Mouse (Mus musculus) C2C12 (cell line): ENCODE results near the gene Nucks1. TPM values are rescaled to one million over a fixed set of nuclear protein-coding genes. Genes with fewer than 3 reads are reported as not detected.
A peak's percentile ranks its signal among the peaks of the same experiment; 100 is the strongest.

ENCODE experiments used
- H3K27me3 ChIP-seq: one replicate; pipeline ENCODE4 v1.6.1; 2011; ENCODE audit not compliant: control insufficient read depth, insufficient read depth, insufficient read length
- H3K36me3 ChIP-seq: one replicate; pipeline ENCODE4 v1.6.1; 2011; ENCODE audit not compliant: control insufficient read depth, insufficient read depth
- H3K4me3 ChIP-seq: one replicate; pipeline ENCODE4 v1.5.1; 2011; ENCODE audit warnings: mild to moderate bottlenecking, control low read depth; ENCODE audit not compliant: poor library complexity, insufficient read depth, severe bottlenecking
- H3K79me2 ChIP-seq: one replicate; pipeline ENCODE4 v1.6.1; 2011; ENCODE audit not compliant: control insufficient read depth, insufficient read depth
- H3K79me3 ChIP-seq: one replicate; pipeline ENCODE4 v1.6.1; 2011; ENCODE audit warnings: low read depth, control low read depth
- H3ac ChIP-seq: one replicate; pipeline ENCODE3; 2011; ENCODE audit warnings: low read depth; ENCODE audit not compliant: control insufficient read depth, insufficient read length
- CEBPB ChIP-seq: IDR thresholded peaks from one replicate; pipeline ENCODE4 v1.6.1; 2011; ENCODE audit warnings: low read depth, mild to moderate bottlenecking, control low read depth, moderate library complexity
- CTCF ChIP-seq: IDR thresholded peaks from one replicate; pipeline ENCODE4 v1.5.1; 2011; ENCODE audit not compliant: control insufficient read depth, insufficient read depth, insufficient read length
- FOSL1 ChIP-seq: IDR thresholded peaks from one replicate; pipeline ENCODE4 v1.8.0; 2011; ENCODE audit warnings: mild to moderate bottlenecking, low read length; ENCODE audit not compliant: poor library complexity, insufficient read depth, severe bottlenecking
- MAX ChIP-seq: IDR thresholded peaks from one replicate; pipeline ENCODE4 v1.6.1; 2011; ENCODE audit warnings: mild to moderate bottlenecking, control low read depth
- MYOD1 ChIP-seq: IDR thresholded peaks from one replicate; pipeline ENCODE4 v1.6.1; 2011; ENCODE audit warnings: low read depth; ENCODE audit not compliant: control insufficient read depth, insufficient read length
- MYOG ChIP-seq: IDR thresholded peaks from one replicate; pipeline ENCODE4 v1.6.1; 2011; ENCODE audit not compliant: control insufficient read depth, insufficient read length; ENCODE audit errors: extremely low read depth
- USF1 ChIP-seq: IDR thresholded peaks from one replicate; pipeline ENCODE4 v1.6.1; 2011; ENCODE audit warnings: low read depth, mild to moderate bottlenecking, control low read depth, moderate library complexity
- polyA plus RNA-seq: library from polyadenylated mRNA; unstranded; fragments of >200 nt; fragmentation: generic; extraction: Trizol; gene quantifications from one replicate; pipeline ENCODE4 v1.2.1, GENCODE M21; 2012; ENCODE audit warnings: missing spikeins

Nucks1 gene
- polyA plus RNA-seq, 1 experiment: 36.2 TPM

GRCm38 (mm10) chr1:131961004-131961403 lies 50.7 kb downstream of the Nucks1 start:
- H3ac ChIP-seq: no peak overlapping the region
- no peak for TF ChIP-seq MYOD1
- no peak for TF ChIP-seq FOSL1
- TF ChIP-seq USF1: no peak
- TF ChIP-seq CTCF: no peak
- TF ChIP-seq MAX: no peak
- no peak for TF ChIP-seq MYOG
- no peak for TF ChIP-seq CEBPB
- no peaks in the 10 kb centered on the region for H3K79me2 ChIP-seq
- H3K36me3 ChIP-seq: no peaks in the 10 kb centered on the region
- no peaks in the 10 kb centered on the region for H3K79me3 ChIP-seq
- peaks cover 46% of the 10 kb centered on the region for H3K27me3 ChIP-seq
- no peak overlapping the region for H3K4me3 ChIP-seq

GRCm38 (mm10) chr1:131962606-131963084 lies 52.3 kb downstream of the Nucks1 start, which contains the start of gene Slc45a3:
Gene Slc45a3 (plus strand): TSS chr1:131962967.
- no peaks in the 10 kb centered on the region for H3K36me3 ChIP-seq
- peak within 1 kb of the TSS; percentile 78 for H3ac ChIP-seq
- peaks cover 45% of the 10 kb centered on the region for H3K27me3 ChIP-seq
- no peaks in the 10 kb centered on the region for H3K79me2 ChIP-seq
- TF ChIP-seq CTCF (no peak), MAX (no peak), USF1 (no peak), FOSL1 (no peak), MYOG (no peak), MYOD1 (no peak), CEBPB (no peak)
- H3K79me3 ChIP-seq: no peaks in the 10 kb centered on the region
- H3K4me3 ChIP-seq: peak within 1 kb of the TSS; percentile 14

GRCm38 (mm10) chr1:131963085-131963951 lies 53.0 kb downstream of the Nucks1 start:
- H3K27me3 ChIP-seq: peaks cover 44% of the 10 kb centered on the region
- H3K4me3 ChIP-seq: peak overlapping the region; percentile 14
- TF ChIP-seq FOSL1 (no peak), MAX (no peak), CEBPB (no peak), MYOD1 (no peak), MYOG (no peak), USF1 (no peak), CTCF (no peak)

GRCm38 (mm10) chr1:131964100-131964499 lies 53.8 kb downstream of the Nucks1 start:
- Histone ChIP-seq H3K4me3 (no peak overlapping the region), H3K79me2 (no peaks in the 10 kb centered on the region), H3K27me3 (peaks cover 49% of the 10 kb centered on the region), H3K36me3 (no peaks in the 10 kb centered on the region), H3ac (no peak overlapping the region), H3K79me3 (no peaks in the 10 kb centered on the region)
- TF ChIP-seq MYOG (no peak), CEBPB (no peak), USF1 (no peak), MYOD1 (no peak), FOSL1 (no peak), CTCF (no peak), MAX (no peak)

More at GRCm38 (mm10) chr1:131963085-131963951, 53.0 kb downstream of the Nucks1 start:
- H3K36me3 ChIP-seq: no peaks in the 10 kb centered on the region
- H3K79me2 ChIP-seq: no peaks in the 10 kb centered on the region
- H3K79me3 ChIP-seq: no peaks in the 10 kb centered on the region
- peak overlapping the region; percentile 78 for H3ac ChIP-seq

- Histone ChIP-seq H3ac (no peak overlapping the region), H3K79me3 (no peaks in the 10 kb centered on the region), H3K4me3 (no peak overlapping the region), H3K79me2 (no peaks in the 10 kb centered on the region), H3K27me3 (peaks cover 49% of the 10 kb centered on the region), H3K36me3 (no peaks in the 10 kb centered on the region)
- TF ChIP-seq CTCF: no peak
- TF ChIP-seq FOSL1: no peak
Measured at GRCm38 (mm10) chr1:131964580-131964979, 54.2 kb downstream of the Nucks1 start.
